Mouse (Mus musculus) left cerebral cortex, adult 18-20 months (tissue): ENCODE data around the gene Sf1. TPM values are rescaled to one million over a fixed set of nuclear protein-coding genes. Genes with fewer than 3 reads are reported as not detected.

Experiments
- DNase-seq, 2 experiments: peaks; one replicate each; pipeline ENCODE4 v3.0.0; 2021 to 2022; ENCODE audit warnings: low spot score in 2 of 2, mixed read lengths in 1 of 2
- total RNA-seq, 2 experiments: library from RNA; stranded (reverse); gene quantifications; 2 replicates each; pipeline ENCODE4 v1.2.3; 2021

The Sf1 gene
- total RNA-seq, 2 experiments from 2014 or later = 188 to 211 TPM

DNA sequence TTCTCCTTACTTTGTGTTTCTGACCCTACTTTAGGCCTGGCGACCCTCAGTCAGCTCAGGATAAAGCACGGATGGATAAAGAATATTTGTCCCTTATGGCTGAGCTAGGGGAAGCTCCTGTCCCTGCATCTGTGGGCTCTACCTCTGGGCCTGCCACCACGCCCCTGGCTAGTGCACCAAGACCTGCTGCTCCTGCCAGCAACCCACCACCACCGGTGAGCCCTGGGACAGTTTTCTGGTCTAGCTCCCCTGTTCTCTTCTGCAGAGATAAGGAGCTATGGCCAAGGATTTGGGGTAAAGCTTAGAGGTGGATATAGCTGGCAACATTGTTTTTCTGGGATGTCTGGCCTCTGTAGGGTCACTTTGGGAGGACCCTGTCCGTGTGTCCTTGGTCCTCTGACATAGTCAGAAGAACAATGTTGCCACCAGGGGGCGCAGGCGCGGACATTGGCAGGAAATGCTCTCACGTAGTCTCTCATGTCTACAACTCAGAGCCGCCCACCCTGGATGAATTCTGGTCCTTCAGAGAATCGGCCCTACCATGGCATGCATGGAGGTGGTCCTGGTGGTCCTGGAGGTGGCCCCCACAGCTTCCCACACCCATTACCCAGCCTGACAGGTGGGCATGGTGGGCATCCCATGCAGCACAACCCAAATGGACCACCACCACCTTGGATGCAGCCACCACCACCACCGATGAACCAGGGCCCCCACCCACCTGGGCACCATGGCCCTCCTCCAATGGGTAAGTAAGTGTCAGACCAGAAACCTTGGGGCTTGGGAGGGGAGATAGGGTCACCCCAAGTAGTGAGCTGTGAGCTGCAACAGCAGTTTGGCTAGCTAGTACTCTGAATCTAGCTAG lies 10.3 kb downstream of the Sf1 start:
- peak; percentile 77 to 86 for DNase-seq

DNA sequence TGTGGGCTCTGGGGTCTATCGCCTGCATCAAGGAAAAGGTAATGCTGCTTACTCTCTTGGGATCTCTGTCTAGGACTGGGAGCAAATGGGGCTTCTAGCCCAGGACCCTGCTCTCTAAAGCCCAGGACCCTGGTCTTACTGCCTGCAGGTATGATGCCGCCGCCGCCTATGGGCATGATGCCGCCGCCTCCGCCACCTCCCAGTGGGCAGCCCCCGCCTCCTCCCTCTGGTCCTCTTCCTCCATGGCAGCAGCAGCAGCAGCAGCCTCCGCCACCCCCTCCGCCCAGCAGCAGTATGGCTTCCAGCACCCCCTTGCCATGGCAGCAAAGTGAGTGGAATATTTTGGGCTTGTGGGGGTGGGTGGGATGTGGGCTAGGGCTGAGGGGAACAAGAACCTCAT lies 11.1 kb downstream of the Sf1 start:
- DNase-seq = no peak

- DNase-seq = no peak
Measured at GRCm38 (mm10) chr19:6375423-6376254, 12.1 kb downstream of the Sf1 start.

- peak in 1 of 2 experiments; percentile 55 for DNase-seq
Measured at GRCm38 (mm10) chr19:6376255-6376564, 12.7 kb downstream of the Sf1 start.

GRCm38 (mm10) chr19:6376643-6377042 lies 13.2 kb downstream of the Sf1 start:
- DNase-seq = no peak

GRCm38 (mm10) chr19:6377327-6378040 lies 14.0 kb downstream of the Sf1 start:
- no peak for DNase-seq

DNA sequence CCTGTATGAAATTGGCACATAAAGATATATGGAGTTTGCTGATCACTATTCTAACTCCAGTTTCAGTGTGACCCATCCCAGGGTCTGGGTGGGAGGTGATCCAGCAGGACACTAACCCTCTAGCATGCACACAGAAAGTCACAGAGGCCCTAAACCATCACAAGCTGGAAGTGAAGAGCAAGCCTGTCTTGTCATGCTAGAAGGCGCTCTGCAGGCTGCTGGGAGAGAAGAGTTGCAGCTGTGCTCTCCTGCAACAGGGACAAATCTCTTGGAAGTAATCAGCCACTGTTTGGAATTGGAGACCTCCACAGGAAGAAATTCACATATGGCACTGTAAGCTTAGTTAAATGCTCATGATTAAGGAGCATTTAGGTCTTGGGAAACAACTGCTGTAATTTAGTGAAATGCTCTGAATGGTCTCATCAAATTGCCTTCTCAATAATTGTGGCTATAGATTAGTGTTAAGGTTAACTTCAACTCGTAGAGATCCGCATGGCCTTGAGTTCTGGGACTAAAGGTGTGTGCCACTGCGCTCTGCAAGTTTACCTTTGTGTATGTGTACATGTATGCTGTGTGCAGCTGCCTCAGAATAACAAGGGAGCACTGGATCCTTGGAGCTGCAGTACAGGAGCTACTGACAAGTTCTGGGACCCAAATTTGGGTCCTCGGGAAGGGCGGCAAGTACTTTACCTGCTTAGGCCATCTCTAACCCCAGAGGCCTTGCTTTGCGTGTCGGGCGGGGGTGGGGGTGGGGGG lies 17.1 kb downstream of the Sf1 start:
- DNase-seq = no peak

DNA sequence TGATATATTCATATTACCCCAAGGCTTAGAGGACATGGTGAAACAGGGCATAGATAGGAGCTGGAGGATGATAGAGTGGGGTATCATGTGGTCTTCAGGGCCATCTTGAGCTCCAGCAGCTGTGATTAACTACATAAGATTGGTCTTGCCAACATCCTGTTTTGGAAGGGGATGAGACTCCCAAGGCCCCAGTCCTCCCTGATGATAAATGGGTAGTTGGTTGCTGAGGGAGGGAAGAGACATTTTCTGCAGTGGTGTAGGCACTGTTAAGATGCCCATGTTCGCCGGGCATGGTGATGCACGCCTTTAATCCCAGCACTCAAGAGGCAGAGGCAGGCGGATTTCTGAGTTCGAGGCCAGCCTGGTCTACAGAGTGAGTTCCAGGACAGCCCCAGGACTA lies 17.7 kb downstream of the Sf1 start:
- no peak for DNase-seq

- DNase-seq = no peak
Measured at GRCm38 (mm10) chr19:6382323-6382924, 18.9 kb downstream of the Sf1 start.

DNA sequence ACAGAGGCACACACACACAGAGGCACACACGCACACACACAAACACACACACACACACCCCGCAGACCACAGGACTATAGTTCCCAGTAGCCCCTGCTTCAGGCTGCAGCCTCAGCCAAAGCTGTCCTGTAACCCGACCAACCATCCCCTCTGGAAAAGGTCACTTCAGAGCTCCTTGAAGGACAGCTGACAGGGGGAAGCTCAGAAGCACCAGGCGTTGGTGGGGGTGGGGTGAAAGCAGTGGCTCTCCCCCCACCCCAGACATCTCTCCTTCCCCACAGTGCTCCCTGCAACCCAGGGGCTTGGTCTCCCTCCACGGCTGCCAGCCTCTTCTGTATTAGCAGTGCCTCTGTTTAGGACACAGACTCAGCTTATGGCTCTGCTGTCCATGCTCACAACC lies 20.0 kb downstream of the Sf1 start:
- DNase-seq = no peak

DNA sequence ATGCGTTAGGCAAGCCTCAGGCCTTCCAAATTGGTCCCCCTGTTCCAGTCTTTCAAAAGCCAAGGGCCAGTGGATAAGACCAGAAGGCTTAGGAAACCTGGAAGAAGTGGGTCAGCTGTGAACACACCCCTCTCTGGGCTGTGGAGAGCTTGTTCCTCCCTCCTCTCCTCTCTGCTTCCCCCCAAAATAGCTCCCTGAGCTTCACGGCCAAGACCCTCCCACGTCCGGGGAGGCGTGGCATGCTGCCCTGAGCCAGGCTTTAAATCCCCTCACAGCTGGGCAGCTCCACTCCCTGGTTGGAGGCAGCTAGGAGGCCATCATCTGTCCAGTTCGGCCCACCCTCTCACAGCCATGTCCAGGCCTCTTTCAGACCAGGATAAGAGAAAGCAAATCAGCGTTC lies 20.6 kb downstream of the Sf1 start, which contains the start of gene Pygm:
TSS of gene Pygm (plus strand) at position 272 of the 400 bp plus-strand sequence.
- DNase-seq = peak; percentile 55 to 57

DNA sequence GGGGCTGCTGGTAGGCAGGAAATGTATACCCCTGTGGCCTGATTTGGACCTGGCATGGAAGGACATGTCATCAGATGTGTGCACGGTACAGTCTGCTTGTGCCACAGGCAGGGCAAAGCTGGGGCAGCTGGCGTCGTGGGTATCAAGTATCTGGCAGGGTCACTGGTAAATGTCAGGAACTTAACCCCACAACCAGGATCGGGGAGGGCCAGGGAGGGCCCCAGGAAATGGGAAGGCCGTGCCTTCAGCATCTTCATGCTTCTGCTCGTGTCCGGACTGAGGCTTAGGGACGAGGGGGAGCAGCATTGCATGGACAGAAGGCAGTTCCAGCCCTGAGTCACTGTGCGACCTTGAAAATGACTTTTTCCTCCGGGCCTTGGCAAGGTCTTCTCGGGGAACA lies 21.5 kb downstream of the Sf1 start:
- DNase-seq = no peak

DNA sequence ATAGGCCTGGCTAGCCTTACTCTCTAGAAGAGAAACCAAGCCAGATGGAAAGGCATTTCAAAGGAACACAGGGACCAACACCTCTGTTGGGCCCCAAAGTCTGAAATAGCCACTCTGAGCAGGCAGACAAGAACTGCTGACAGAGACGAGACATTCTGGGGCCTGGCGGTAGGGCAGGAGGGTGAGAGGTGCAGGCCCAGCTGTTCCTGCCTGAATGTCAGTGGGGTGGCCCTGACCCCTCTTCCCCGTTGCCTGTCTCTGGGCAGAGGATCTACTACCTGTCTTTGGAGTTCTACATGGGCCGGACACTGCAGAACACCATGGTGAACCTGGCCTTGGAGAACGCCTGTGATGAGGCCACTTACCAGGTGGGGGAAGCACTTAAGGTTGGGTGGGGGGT lies 21.9 kb downstream of the Sf1 start:
- DNase-seq = no peak

GRCm38 (mm10) chr19:6385821-6386220 lies 22.3 kb downstream of the Sf1 start:
- DNase-seq = no peak

- DNase-seq = no peak
Measured at GRCm38 (mm10) chr19:6386234-6386633, 22.7 kb downstream of the Sf1 start.

DNA sequence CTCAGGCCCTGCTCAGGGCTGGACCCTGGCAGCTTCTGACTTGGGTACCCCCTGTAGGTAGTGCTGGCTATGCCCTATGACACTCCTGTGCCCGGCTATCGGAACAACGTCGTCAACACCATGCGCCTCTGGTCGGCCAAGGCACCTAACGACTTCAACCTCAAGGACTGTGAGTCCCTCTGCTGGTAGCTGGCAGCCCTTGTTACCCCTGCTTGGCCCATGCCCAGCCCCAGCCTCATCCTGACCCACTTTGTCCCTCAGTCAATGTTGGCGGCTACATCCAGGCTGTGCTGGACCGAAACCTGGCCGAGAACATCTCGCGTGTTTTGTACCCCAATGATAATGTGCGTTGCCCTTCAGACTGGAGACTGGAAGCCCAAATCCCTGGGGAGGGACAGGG lies 24.5 kb downstream of the Sf1 start:
- no peak for DNase-seq

- DNase-seq = no peak
Measured at GRCm38 (mm10) chr19:6389803-6390202, 26.3 kb downstream of the Sf1 start.

GRCm38 (mm10) chr19:6390251-6390650 lies 26.8 kb downstream of the Sf1 start:
- no peak for DNase-seq

DNA sequence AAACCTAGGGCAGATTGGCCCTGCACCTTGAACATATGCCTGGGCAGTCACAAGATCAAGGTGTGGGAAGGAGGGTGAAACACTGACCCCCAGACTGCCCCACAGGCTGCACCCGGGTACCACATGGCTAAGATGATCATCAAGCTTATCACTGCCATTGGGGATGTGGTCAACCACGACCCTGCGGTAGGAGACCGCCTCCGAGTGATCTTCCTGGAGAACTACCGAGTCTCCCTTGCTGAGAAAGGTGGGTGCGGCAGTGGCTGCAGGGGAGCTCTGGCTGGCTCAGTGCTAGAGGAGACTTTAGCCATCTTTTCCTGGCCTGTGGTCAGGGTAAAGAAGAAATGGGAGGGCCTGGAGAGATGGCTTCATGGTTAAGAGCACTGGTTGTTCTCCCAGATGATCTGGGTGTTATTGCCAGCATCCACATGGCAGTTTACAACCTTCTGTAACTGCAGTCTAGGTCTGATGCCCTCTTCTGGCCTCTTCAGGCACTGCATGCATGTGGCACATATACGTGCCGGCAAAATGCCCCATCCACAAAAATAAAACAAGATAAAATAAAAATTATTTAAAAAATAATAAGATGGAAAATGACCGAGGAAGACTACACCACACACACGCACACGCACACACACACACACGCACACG lies 29.4 kb downstream of the Sf1 start:
- no peak for DNase-seq

DNA sequence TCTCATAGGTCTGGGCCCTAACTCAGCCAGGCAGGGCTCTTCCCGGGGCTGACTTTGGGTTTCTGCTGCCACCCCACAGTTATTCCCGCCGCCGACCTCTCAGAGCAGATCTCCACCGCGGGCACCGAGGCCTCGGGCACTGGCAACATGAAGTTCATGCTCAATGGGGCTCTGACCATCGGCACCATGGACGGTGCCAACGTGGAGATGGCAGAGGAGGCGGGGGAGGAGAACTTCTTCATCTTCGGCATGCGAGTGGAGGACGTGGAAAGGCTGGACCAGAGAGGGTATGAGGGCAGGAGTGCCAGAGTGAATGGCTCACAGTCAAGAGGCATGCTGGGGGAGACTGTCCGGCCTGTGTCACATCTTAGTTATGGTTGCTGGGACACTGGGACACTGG lies 30.1 kb downstream of the Sf1 start:
- DNase-seq = no peak
